Mouse (Mus musculus): ENCODE measurements around the gene Trip4. TPM values are rescaled to one million over a fixed set of nuclear protein-coding genes. Genes with fewer than 3 reads are reported as not detected.
A peak's percentile ranks its signal among the peaks of the same experiment; 100 is the strongest.

The Trip4 gene
- polyA plus RNA-seq, 1 experiment from 2014 or later: 25.5 TPM

GRCm38 (mm10) chr9:65795651-65796050 lies 112.9 kb downstream of the Trip4 start:
- peak overlapping the region in 1 of 2 experiments; percentile 39; a peak in 2 of 4 replicates for H3K27ac ChIP-seq (replicated peaks in 1 of 2; ENCODE audit: control insufficient read depth in 1 of 2, insufficient read depth in 1 of 2, low read depth in 2 of 2, low read length in 2 of 2)
- H3K36me3 ChIP-seq (ENCODE audit: control insufficient read depth, insufficient read depth, low read length): peaks cover 14% of the 10 kb centered on the region
- H3K9ac ChIP-seq (ENCODE audit: low read length): no peak overlapping the region
- ATAC-seq (ENCODE audit: insufficient number of reproducible peaks, insufficient read depth, low FRiP score, low read depth): 0 out of 2 replicates have a peak, but pooled peaks have one; percentile 31
- 38% methylated on average over 2 of the region's 2 CpGs for WGBS
- H3K4me2 ChIP-seq (ENCODE audit: low read length): 0 out of 2 replicates have a peak overlapping the region, but pooled peaks have one; percentile 7
- peaks cover 13 to 48% of the 10 kb centered on the region in 2 experiments for H3K4me1 ChIP-seq (ENCODE audit: control insufficient read depth in 2 of 2, insufficient read depth in 2 of 2, low read length in 2 of 2)
- H3K4me3 ChIP-seq (ENCODE audit: control insufficient read depth in 1 of 2, insufficient read depth in 1 of 2, low read depth in 1 of 2, low read length in 2 of 2): no peak overlapping the region
- no peaks in the 10 kb centered on the region for H3K27me3 ChIP-seq (ENCODE audit: control insufficient read depth, insufficient read depth, low read length)
- no peaks in the 10 kb centered on the region for H3K9me3 ChIP-seq (ENCODE audit: control insufficient read depth, low read length)

- 94% methylated on average over 7 of the region's 7 CpGs for WGBS
- Histone ChIP-seq H3K36me3 (ENCODE audit: control insufficient read depth, insufficient read depth, low read length) (peaks cover 14% of the 10 kb centered on the region), H3K9ac (ENCODE audit: low read length) (no peak overlapping the region), H3K4me2 (ENCODE audit: low read length) (no peak overlapping the region), H3K4me1 (ENCODE audit: control insufficient read depth in 2 of 2, insufficient read depth in 2 of 2, low read length in 2 of 2) (peaks cover 15 to 45% of the 10 kb centered on the region in 2 experiments), H3K27ac (replicated peaks in 1 of 2; ENCODE audit: control insufficient read depth in 1 of 2, insufficient read depth in 1 of 2, low read depth in 2 of 2, low read length in 2 of 2) (no peak overlapping the region), H3K9me3 (ENCODE audit: control insufficient read depth, low read length) (no peaks in the 10 kb centered on the region), H3K27me3 (ENCODE audit: control insufficient read depth, insufficient read depth, low read length) (no peaks in the 10 kb centered on the region), H3K4me3 (ENCODE audit: control insufficient read depth in 1 of 2, insufficient read depth in 1 of 2, low read depth in 1 of 2, low read length in 2 of 2) (no peak overlapping the region)
- no peak for ATAC-seq (ENCODE audit: insufficient number of reproducible peaks, insufficient read depth, low FRiP score, low read depth)
These were observed 114.3 kb downstream of the Trip4 start for GRCm38 (mm10) chr9:65794313-65794712.

- Histone ChIP-seq H3K9ac (ENCODE audit: low read length) (no peak overlapping the region), H3K27me3 (ENCODE audit: control insufficient read depth, insufficient read depth, low read length) (no peaks in the 10 kb centered on the region), H3K4me3 (ENCODE audit: control insufficient read depth in 1 of 2, insufficient read depth in 1 of 2, low read depth in 1 of 2, low read length in 2 of 2) (no peak overlapping the region), H3K27ac (replicated peaks in 1 of 2; ENCODE audit: control insufficient read depth in 1 of 2, insufficient read depth in 1 of 2, low read depth in 2 of 2, low read length in 2 of 2) (no peak overlapping the region), H3K36me3 (ENCODE audit: control insufficient read depth, insufficient read depth, low read length) (peaks cover 14% of the 10 kb centered on the region), H3K4me2 (ENCODE audit: low read length) (no peak overlapping the region), H3K4me1 (ENCODE audit: control insufficient read depth in 2 of 2, insufficient read depth in 2 of 2, low read length in 2 of 2) (peaks cover 15 to 52% of the 10 kb centered on the region in 2 experiments), H3K9me3 (ENCODE audit: control insufficient read depth, low read length) (no peaks in the 10 kb centered on the region)
- 89% methylated on average over 3 of the region's 3 CpGs for WGBS
- no peak for ATAC-seq (ENCODE audit: insufficient number of reproducible peaks, insufficient read depth, low FRiP score, low read depth)
These were observed 115.1 kb downstream of the Trip4 start for GRCm38 (mm10) chr9:65793506-65793905.

GRCm38 (mm10) chr9:65793086-65793485 lies 115.5 kb downstream of the Trip4 start:
- H3K4me2 ChIP-seq (ENCODE audit: low read length): no peak overlapping the region
- peaks cover 15 to 56% of the 10 kb centered on the region in 2 experiments for H3K4me1 ChIP-seq (ENCODE audit: control insufficient read depth in 2 of 2, insufficient read depth in 2 of 2, low read length in 2 of 2)
- WGBS: 78% methylated on average over 3 of the region's 3 CpGs
- no peaks in the 10 kb centered on the region for H3K9me3 ChIP-seq (ENCODE audit: control insufficient read depth, low read length)
- no peaks in the 10 kb centered on the region for H3K27me3 ChIP-seq (ENCODE audit: control insufficient read depth, insufficient read depth, low read length)
- H3K27ac ChIP-seq (replicated peaks in 1 of 2; ENCODE audit: control insufficient read depth in 1 of 2, insufficient read depth in 1 of 2, low read depth in 2 of 2, low read length in 2 of 2): no peak overlapping the region
- ATAC-seq (ENCODE audit: insufficient number of reproducible peaks, insufficient read depth, low FRiP score, low read depth): no peak
- H3K4me3 ChIP-seq (ENCODE audit: control insufficient read depth in 1 of 2, insufficient read depth in 1 of 2, low read depth in 1 of 2, low read length in 2 of 2): no peak overlapping the region
- no peak overlapping the region for H3K9ac ChIP-seq (ENCODE audit: low read length)
- peaks cover 14% of the 10 kb centered on the region for H3K36me3 ChIP-seq (ENCODE audit: control insufficient read depth, insufficient read depth, low read length)

- Histone ChIP-seq H3K4me2 (ENCODE audit: low read length) (peak overlapping the region; percentile 3; the same call in 1 of the 2 replicates), H3K4me3 (ENCODE audit: control insufficient read depth in 1 of 2, insufficient read depth in 1 of 2, low read depth in 1 of 2, low read length in 2 of 2) (no peak overlapping the region), H3K4me1 (ENCODE audit: control insufficient read depth in 2 of 2, insufficient read depth in 2 of 2, low read length in 2 of 2) (peaks cover 21 to 68% of the 10 kb centered on the region in 2 experiments), H3K27ac (replicated peaks in 1 of 2; ENCODE audit: control insufficient read depth in 1 of 2, insufficient read depth in 1 of 2, low read depth in 2 of 2, low read length in 2 of 2) (no peak overlapping the region), H3K9me3 (ENCODE audit: control insufficient read depth, low read length) (no peaks in the 10 kb centered on the region), H3K9ac (ENCODE audit: low read length) (no peak overlapping the region; the same call in 1 of the 2 replicates), H3K27me3 (ENCODE audit: control insufficient read depth, insufficient read depth, low read length) (no peaks in the 10 kb centered on the region), H3K36me3 (ENCODE audit: control insufficient read depth, insufficient read depth, low read length) (peaks cover 14% of the 10 kb centered on the region)
- no peak for ATAC-seq (ENCODE audit: insufficient number of reproducible peaks, insufficient read depth, low FRiP score, low read depth)
These were observed 116.7 kb downstream of the Trip4 start for GRCm38 (mm10) chr9:65791846-65792245.

GRCm38 (mm10) chr9:65791106-65791505 lies 117.5 kb downstream of the Trip4 start:
- Histone ChIP-seq H3K9ac (ENCODE audit: low read length) (no peak overlapping the region), H3K9me3 (ENCODE audit: control insufficient read depth, low read length) (no peaks in the 10 kb centered on the region), H3K4me2 (ENCODE audit: low read length) (0 out of 2 replicates have a peak overlapping the region, but pooled peaks have one; percentile 3), H3K4me3 (ENCODE audit: control insufficient read depth in 1 of 2, insufficient read depth in 1 of 2, low read depth in 1 of 2, low read length in 2 of 2) (no peak overlapping the region), H3K4me1 (ENCODE audit: control insufficient read depth in 2 of 2, insufficient read depth in 2 of 2, low read length in 2 of 2) (peaks cover 21 to 72% of the 10 kb centered on the region in 2 experiments), H3K36me3 (ENCODE audit: control insufficient read depth, insufficient read depth, low read length) (peaks cover 14% of the 10 kb centered on the region), H3K27ac (replicated peaks in 1 of 2; ENCODE audit: control insufficient read depth in 1 of 2, insufficient read depth in 1 of 2, low read depth in 2 of 2, low read length in 2 of 2) (peak overlapping the region in 1 of 2 experiments; percentile 20; a peak in 2 of 4 replicates), H3K27me3 (ENCODE audit: control insufficient read depth, insufficient read depth, low read length) (no peaks in the 10 kb centered on the region)
- 43% methylated on average over 4 of the region's 4 CpGs for WGBS
- no peak for ATAC-seq (ENCODE audit: insufficient number of reproducible peaks, insufficient read depth, low FRiP score, low read depth)

GRCm38 (mm10) chr9:65789788-65790187 lies 118.8 kb downstream of the Trip4 start:
- WGBS: 93% methylated on average over 3 of the region's 3 CpGs
- Histone ChIP-seq H3K36me3 (ENCODE audit: control insufficient read depth, insufficient read depth, low read length) (peaks cover 11% of the 10 kb centered on the region), H3K4me1 (ENCODE audit: control insufficient read depth in 2 of 2, insufficient read depth in 2 of 2, low read length in 2 of 2) (peaks cover 16 to 64% of the 10 kb centered on the region in 2 experiments)

GRCm38 (mm10) chr9:65788556-65788955 lies 120.0 kb downstream of the Trip4 start:
- H3K4me3 ChIP-seq (ENCODE audit: control insufficient read depth in 1 of 2, insufficient read depth in 1 of 2, low read depth in 1 of 2, low read length in 2 of 2): no peak overlapping the region
- 68% methylated on average over 4 of the region's 4 CpGs for WGBS
- no peaks in the 10 kb centered on the region for H3K9me3 ChIP-seq (ENCODE audit: control insufficient read depth, low read length)
- H3K36me3 ChIP-seq (ENCODE audit: control insufficient read depth, insufficient read depth, low read length): no peaks in the 10 kb centered on the region
- no peaks in the 10 kb centered on the region for H3K27me3 ChIP-seq (ENCODE audit: control insufficient read depth, insufficient read depth, low read length)
- no peak overlapping the region for H3K9ac ChIP-seq (ENCODE audit: low read length)
- 0 out of 2 replicates have a peak overlapping the region, but pooled peaks have one; percentile 50 for H3K4me2 ChIP-seq (ENCODE audit: low read length)
- H3K4me1 ChIP-seq (ENCODE audit: control insufficient read depth in 2 of 2, insufficient read depth in 2 of 2, low read length in 2 of 2): peaks cover 15 to 62% of the 10 kb centered on the region in 2 experiments
- no peak for ATAC-seq (ENCODE audit: insufficient number of reproducible peaks, insufficient read depth, low FRiP score, low read depth)
- H3K27ac ChIP-seq (replicated peaks in 1 of 2; ENCODE audit: control insufficient read depth in 1 of 2, insufficient read depth in 1 of 2, low read depth in 2 of 2, low read length in 2 of 2): no peak overlapping the region

More at GRCm38 (mm10) chr9:65789788-65790187, 118.8 kb downstream of the Trip4 start:
- no peak overlapping the region for H3K4me3 ChIP-seq (ENCODE audit: control insufficient read depth in 1 of 2, insufficient read depth in 1 of 2, low read depth in 1 of 2, low read length in 2 of 2)
- no peaks in the 10 kb centered on the region for H3K9me3 ChIP-seq (ENCODE audit: control insufficient read depth, low read length)
- H3K27me3 ChIP-seq (ENCODE audit: control insufficient read depth, insufficient read depth, low read length): no peaks in the 10 kb centered on the region
- no peak for ATAC-seq (ENCODE audit: insufficient number of reproducible peaks, insufficient read depth, low FRiP score, low read depth)
- no peak overlapping the region for H3K4me2 ChIP-seq (ENCODE audit: low read length)
- H3K9ac ChIP-seq (ENCODE audit: low read length): no peak overlapping the region
- no peak overlapping the region for H3K27ac ChIP-seq (replicated peaks in 1 of 2; ENCODE audit: control insufficient read depth in 1 of 2, insufficient read depth in 1 of 2, low read depth in 2 of 2, low read length in 2 of 2)
